22 mouse cellular contexts compared by ENCODE assay signal in genomic region chr9:65697356-65697755, GRCm38 (mm10). TPM values are rescaled to one million over a fixed set of nuclear protein-coding genes. Genes with fewer than 3 reads are reported as not detected.
DNase-seq lines count a peak whose midpoint lies in the region; ATAC-seq and TF ChIP-seq lines count a peak whose summit lies in the region.
"Had no signal": no experiment of that assay in that cellular context is flagged by ENCODE, and none has a peak within 500 bp of the region (broad histone marks: within the 10 kb centered on the region; RNA-seq: fewer than 3 reads in every experiment).

No protein-coding gene starts in this region.

- H3K36me3 ChIP-seq in heart, embryonic 10.5 days = peaks cover 90% of the 10 kb centered on the region
- H3K36me3 ChIP-seq in intestine, postnatal 0 days (ENCODE audit: control insufficient read depth, insufficient read depth) = peaks cover 65% of the 10 kb centered on the region
- H3K36me3 ChIP-seq in intestine, embryonic 16.5 days (ENCODE audit: control insufficient read depth, insufficient read depth, low read length) = peaks cover 13% of the 10 kb centered on the region
- H3K36me3 ChIP-seq in liver, adult 2 months (ENCODE audit: control insufficient read depth, insufficient read depth, low read length) = peaks cover 20% of the 10 kb centered on the region
- peaks cover 96% of the 10 kb centered on the region for H3K36me3 ChIP-seq in liver, embryonic 12.5 days

- DNase-seq in heart, adult 11 months = peak; percentile 91
- no peak for DNase-seq in heart, embryonic 10.5 days (ENCODE audit: low spot score)
- DNase-seq in liver, adult 2 months (ENCODE audit: extremely low read depth, low read depth, low spot score) = peak; percentile 50
- DNase-seq: adrenal gland, postnatal 10 days; adrenal gland, postnatal 36 days; B cell, adult 2 months; cerebellum, adult 18-20 months; cerebellum, adult 9-10 months; cerebellum, postnatal 14 days; gastrocnemius, postnatal 14 days; heart, adult 2 months had no signal

- no peak for TF ChIP-seq POLR2A in liver, adult 2 months (IDR thresholded peaks at IDR 0.05; ENCODE audit: extremely low read depth, insufficient read depth, low read length)

- H3K9me3 ChIP-seq in heart, embryonic 10.5 days = no peaks in the 10 kb centered on the region
- H3K9me3 ChIP-seq in intestine, postnatal 0 days (ENCODE audit: control insufficient read depth) = no peaks in the 10 kb centered on the region
- no peaks in the 10 kb centered on the region for H3K9me3 ChIP-seq in intestine, embryonic 16.5 days (ENCODE audit: control insufficient read depth, low read length)
- no peaks in the 10 kb centered on the region for H3K9me3 ChIP-seq in liver, embryonic 12.5 days (replicated peaks)
- H3K9me3 ChIP-seq: forebrain, embryonic 10.5 days; forebrain, embryonic 13.5 days; G1E had no signal

- no peak overlapping the region for H3K4me2 ChIP-seq in intestine, postnatal 0 days (replicated peaks; ENCODE audit: low read depth)
- H3K4me2 ChIP-seq in intestine, embryonic 16.5 days (ENCODE audit: low read depth, low read length) = no peak overlapping the region
- H3K4me2 ChIP-seq in liver, embryonic 12.5 days = no peak overlapping the region
- H3K4me2 ChIP-seq: forebrain, embryonic 13.5 days; heart, embryonic 11.5 days had no signal

- no peak for ATAC-seq in intestine, postnatal 0 days
- no peak for ATAC-seq in intestine, embryonic 16.5 days
- no peak for ATAC-seq in liver, embryonic 12.5 days
- ATAC-seq: forebrain, embryonic 13.5 days; forebrain, embryonic 16.5 days; hindbrain, embryonic 16.5 days; Patski had no signal

- no peaks in the 10 kb centered on the region for H3K27me3 ChIP-seq in heart, embryonic 10.5 days (ENCODE audit: insufficient read depth, poor library complexity, severe bottlenecking)
- H3K27me3 ChIP-seq in intestine, postnatal 0 days (replicated peaks; ENCODE audit: control insufficient read depth, insufficient read depth, low read length) = no peaks in the 10 kb centered on the region
- no peaks in the 10 kb centered on the region for H3K27me3 ChIP-seq in intestine, embryonic 16.5 days (replicated peaks; ENCODE audit: control insufficient read depth, insufficient read depth, low read length)
- H3K27me3 ChIP-seq in liver, adult 2 months (ENCODE audit: control insufficient read depth, insufficient read depth, low read length) = no peaks in the 10 kb centered on the region
- H3K27me3 ChIP-seq in liver, embryonic 12.5 days (replicated peaks) = no peaks in the 10 kb centered on the region
- H3K27me3 ChIP-seq: CH12.LX; forebrain, embryonic 13.5 days; Patski had no signal

- H3K4me3 ChIP-seq in heart, embryonic 10.5 days = no peak overlapping the region
- H3K4me3 ChIP-seq in intestine, postnatal 0 days (ENCODE audit: low read depth, low read length) = no peak overlapping the region
- no peak overlapping the region for H3K4me3 ChIP-seq in intestine, embryonic 16.5 days (ENCODE audit: low read length)
- H3K4me3 ChIP-seq in liver, adult 2 months (ENCODE audit: insufficient read depth, low read depth, low read length) = no peak overlapping the region
- no peak overlapping the region for H3K4me3 ChIP-seq in liver, embryonic 12.5 days
- H3K4me3 ChIP-seq: forebrain, embryonic 10.5 days; forebrain, embryonic 13.5 days; heart, adult 2 months had no signal

- no peak for TF ChIP-seq CTCF in intestine, postnatal 0 days (IDR thresholded peaks at IDR 0.05; ENCODE audit: low read depth)
- TF ChIP-seq CTCF in liver, adult 2 months (IDR thresholded peaks at IDR 0.05; ENCODE audit: low read depth, low read length) = no peak

- H3K9ac ChIP-seq in intestine, postnatal 0 days (ENCODE audit: low read depth, low read length) = no peak overlapping the region
- H3K9ac ChIP-seq in intestine, embryonic 16.5 days (ENCODE audit: low read depth, low read length) = no peak overlapping the region
- no peak overlapping the region for H3K9ac ChIP-seq in liver, adult 2 months (ENCODE audit: low read depth, low read length)
- H3K9ac ChIP-seq in liver, embryonic 12.5 days = no peak overlapping the region
- H3K9ac ChIP-seq: forebrain, embryonic 13.5 days had no signal

- 88% methylated on average over 7 of the region's 7 CpGs for WGBS in heart, embryonic 10.5 days
- 83% methylated on average over 7 of the region's 7 CpGs for WGBS in intestine, postnatal 0 days
- WGBS in intestine, embryonic 16.5 days = 82% methylated on average over 7 of the region's 7 CpGs
- WGBS in liver, adult 2 months = 74% methylated on average over 7 of the region's 7 CpGs
- WGBS in liver, embryonic 12.5 days (ENCODE audit: insufficient replicate concordance) = 69% methylated on average over 7 of the region's 7 CpGs

- no peaks in the 10 kb centered on the region; the same call in 1 of the 2 replicates for H3K79me2 ChIP-seq in liver, adult 2 months (ENCODE audit: control insufficient read depth, insufficient read depth, low read length)

- H3K4me1 ChIP-seq in heart, embryonic 10.5 days = peaks cover 19% of the 10 kb centered on the region; the same call in 1 of the 2 replicates
- H3K4me1 ChIP-seq in intestine, postnatal 0 days (replicated peaks; ENCODE audit: control insufficient read depth, insufficient read depth, low read length) = no peaks in the 10 kb centered on the region
- peaks cover 6% of the 10 kb centered on the region for H3K4me1 ChIP-seq in intestine, embryonic 16.5 days (ENCODE audit: control insufficient read depth, insufficient read depth, low read length)
- no peaks in the 10 kb centered on the region; the same call in 1 of the 2 replicates for H3K4me1 ChIP-seq in liver, adult 2 months (ENCODE audit: control insufficient read depth, insufficient read depth, low read length)
- peaks cover 8% of the 10 kb centered on the region for H3K4me1 ChIP-seq in liver, embryonic 12.5 days

- no peak overlapping the region for H3K27ac ChIP-seq in heart, embryonic 10.5 days
- H3K27ac ChIP-seq in intestine, postnatal 0 days (ENCODE audit: low read depth, low read length) = peak overlapping the region; percentile 41; the same call in 1 of the 2 replicates
- H3K27ac ChIP-seq in intestine, embryonic 16.5 days (ENCODE audit: low read length) = no peak overlapping the region
- H3K27ac ChIP-seq in liver, adult 2 months (replicated peaks; ENCODE audit: insufficient read depth, low read depth, low read length) = no peak overlapping the region
- H3K27ac ChIP-seq in liver, embryonic 12.5 days = no peak overlapping the region
- H3K27ac ChIP-seq: forebrain, embryonic 10.5 days; forebrain, embryonic 13.5 days; heart, adult 2 months had no signal

RNA-seq across cellular contexts. Expression of gene Oaz2, which starts 29.6 kb away (rescaled TPM):
- 268 and 288 TPM in 2 replicates for polyA plus RNA-seq in heart, embryonic 10.5 days (2016; fragmentation: Nextera tagmentation; extraction: Ambion mirVana)
- polyA plus RNA-seq in intestine, postnatal 0 days (2015; fragmentation: Nextera tagmentation; extraction: Ambion mirVana) = 141 and 152 TPM in 2 replicates
- polyA plus RNA-seq in intestine, embryonic 16.5 days (2015; fragmentation: Nextera tagmentation; extraction: Ambion mirVana) = 185 and 188 TPM in 2 replicates
- 14.7 and 20.6 TPM in 2 replicates for total RNA-seq in liver, adult 2 months (2014; rRNA removed)
- 27.5 and 29.6 TPM in 2 replicates for polyA plus RNA-seq in liver, adult 2 months (2012; rRNA removed)
- polyA plus RNA-seq in liver, embryonic 12.5 days (2016; fragmentation: Nextera tagmentation; extraction: Ambion mirVana) = 70.3 and 71.0 TPM in 2 replicates
